Mouse (Mus musculus): ENCODE measurements around the gene Tmem214.

The Tmem214 gene

GRCm38 (mm10) chr5:30867712-30868111 lies at the start of gene Tmem214:
Gene Tmem214, plus strand, starts transcription at chr5:30868012.
- DNase-seq (ENCODE audit: low spot score in 2 of 2) = no peak

- no peak for DNase-seq (ENCODE audit: low spot score in 2 of 2)
Observed at GRCm38 (mm10) chr5:30818758-30819309, 49.0 kb upstream of the Tmem214 start.

GRCm38 (mm10) chr5:30822689-30823088 lies 45.1 kb upstream of the Tmem214 start:
- no peak for DNase-seq (ENCODE audit: low spot score in 2 of 2)

GRCm38 (mm10) chr5:30823091-30823490 lies 44.7 kb upstream of the Tmem214 start:
- DNase-seq (ENCODE audit: low spot score in 2 of 2) = no peak

- DNase-seq (ENCODE audit: low spot score in 2 of 2) = no peak
Observed at GRCm38 (mm10) chr5:30824124-30824988, 43.5 kb upstream of the Tmem214 start.

GRCm38 (mm10) chr5:30825166-30825565 lies 42.6 kb upstream of the Tmem214 start:
- DNase-seq (ENCODE audit: low spot score in 2 of 2) = no peak

GRCm38 (mm10) chr5:30825821-30826220 lies 42.0 kb upstream of the Tmem214 start:
- no peak for DNase-seq (ENCODE audit: low spot score in 2 of 2)

GRCm38 (mm10) chr5:30833416-30833815 lies 34.4 kb upstream of the Tmem214 start:
- DNase-seq (ENCODE audit: low spot score in 2 of 2) = no peak

GRCm38 (mm10) chr5:30839731-30840130 lies 28.1 kb upstream of the Tmem214 start:
- no peak for DNase-seq (ENCODE audit: low spot score in 2 of 2)

GRCm38 (mm10) chr5:30841896-30842295 lies 25.9 kb upstream of the Tmem214 start:
- no peak for DNase-seq (ENCODE audit: low spot score in 2 of 2)

- peak in 1 of 2 experiments; percentile 56 for DNase-seq (ENCODE audit: low spot score in 2 of 2)
Observed at GRCm38 (mm10) chr5:30849891-30850555, 17.8 kb upstream of the Tmem214 start.

- no peak for DNase-seq (ENCODE audit: low spot score in 2 of 2)
Observed at GRCm38 (mm10) chr5:30850556-30850925, 17.3 kb upstream of the Tmem214 start.

GRCm38 (mm10) chr5:30853522-30853921 lies 14.3 kb upstream of the Tmem214 start:
- no peak for DNase-seq (ENCODE audit: low spot score in 2 of 2)

GRCm38 (mm10) chr5:30855674-30856073 lies 12.1 kb upstream of the Tmem214 start:
- no peak for DNase-seq (ENCODE audit: low spot score in 2 of 2)

GRCm38 (mm10) chr5:30856124-30856523 lies 11.7 kb upstream of the Tmem214 start:
- DNase-seq (ENCODE audit: low spot score in 2 of 2) = no peak

GRCm38 (mm10) chr5:30863852-30864251 lies 4.0 kb upstream of the Tmem214 start:
- peak in 1 of 2 experiments; percentile 74 for DNase-seq (ENCODE audit: low spot score in 2 of 2)

GRCm38 (mm10) chr5:30864322-30864721 lies 3.5 kb upstream of the Tmem214 start:
- no peak for DNase-seq (ENCODE audit: low spot score in 2 of 2)

- DNase-seq (ENCODE audit: low spot score in 2 of 2) = no peak
Observed at GRCm38 (mm10) chr5:30866871-30867270, 941 bp upstream of the Tmem214 start.

- no peak for DNase-seq (ENCODE audit: low spot score in 2 of 2)
Observed at GRCm38 (mm10) chr5:30868981-30869380, 1.2 kb downstream of the Tmem214 start.

- peak; percentile 88 to 94 for DNase-seq (ENCODE audit: low spot score in 2 of 2)
Observed at GRCm38 (mm10) chr5:30869405-30870130, 1.8 kb downstream of the Tmem214 start.

- no peak for DNase-seq (ENCODE audit: low spot score in 2 of 2)
Observed at GRCm38 (mm10) chr5:30870131-30870406, 2.3 kb downstream of the Tmem214 start.

- no peak for DNase-seq (ENCODE audit: low spot score in 2 of 2)
Observed at GRCm38 (mm10) chr5:30872574-30872973, 4.8 kb downstream of the Tmem214 start.

Measured in urinary bladder, adult 18-20 months (tissue).